In genomic region chrX:152039865-152040264, GRCm38 (mm10) we compare ENCODE assay signal across 14 mouse cellular contexts.
"Had no signal": no experiment of that assay in that cellular context is flagged by ENCODE, and none has a peak within 500 bp of the region (broad histone marks: within the 10 kb centered on the region; RNA-seq: fewer than 3 reads in every experiment).

No protein-coding gene starts in this region.

- H3K9ac ChIP-seq: intestine, embryonic 15.5 days; kidney, embryonic 15.5 days; limb, embryonic 12.5 days; lung, embryonic 15.5 days; midbrain, embryonic 13.5 days; neural tube, embryonic 15.5 days had no signal

- ATAC-seq: intestine, embryonic 15.5 days; midbrain, embryonic 13.5 days had no signal

- H3K9me3 ChIP-seq: intestine, embryonic 15.5 days; kidney, embryonic 15.5 days; limb, embryonic 12.5 days; lung, embryonic 15.5 days; midbrain, embryonic 13.5 days; neural tube, embryonic 15.5 days had no signal

- H3K4me2 ChIP-seq: intestine, embryonic 15.5 days; kidney, embryonic 15.5 days; limb, embryonic 12.5 days; lung, embryonic 15.5 days; midbrain, embryonic 13.5 days; neural tube, embryonic 15.5 days had no signal

- H3K36me3 ChIP-seq: intestine, embryonic 15.5 days had no signal

- H3K4me1 ChIP-seq: intestine, embryonic 15.5 days; kidney, embryonic 15.5 days; limb, embryonic 12.5 days; lung, embryonic 15.5 days; midbrain, embryonic 13.5 days; neural tube, embryonic 15.5 days had no signal

- DNase-seq: kidney, adult 2 months; kidney, postnatal 14 days; lung, postnatal 14 days; spleen, adult 18-20 months; thymus, adult 18-20 months; thymus, postnatal 25 days had no signal

- H3K27me3 ChIP-seq: intestine, embryonic 15.5 days had no signal

- H3K4me3 ChIP-seq: intestine, embryonic 15.5 days; kidney, embryonic 15.5 days; limb, embryonic 12.5 days; lung, embryonic 15.5 days; midbrain, embryonic 13.5 days; myocyte; neural tube, embryonic 15.5 days had no signal

- H3K27ac ChIP-seq: intestine, embryonic 15.5 days; kidney, embryonic 15.5 days; limb, embryonic 12.5 days; lung, embryonic 15.5 days; macrophage; midbrain, embryonic 13.5 days; neural tube, embryonic 15.5 days had no signal
